In genomic region chr11:96995836-96996772, GRCm38 (mm10) we compare ENCODE assay signal across 21 mouse cellular contexts. TPM values are rescaled to one million over a fixed set of nuclear protein-coding genes. Genes with fewer than 3 reads are reported as not detected.
A peak's percentile ranks its signal among the peaks of the same experiment; 100 is the strongest.
DNase-seq lines count a peak whose midpoint lies in the region; ATAC-seq lines count a peak whose summit lies in the region.
"Had no signal": no experiment of that assay in that cellular context is flagged by ENCODE, and none has a peak within 500 bp of the region (broad histone marks: within the 10 kb centered on the region; RNA-seq: fewer than 3 reads in every experiment).

No protein-coding gene starts in this region.

- H3K36me3 ChIP-seq in forebrain, embryonic 15.5 days: no peaks in the 10 kb centered on the region
- no peaks in the 10 kb centered on the region for H3K36me3 ChIP-seq in forebrain, embryonic 12.5 days (replicated peaks)
- H3K36me3 ChIP-seq: embryonic facial prominence, embryonic 12.5 days; heart, embryonic 15.5 days; limb, embryonic 13.5 days had no signal

- no peak overlapping the region for H3K4me3 ChIP-seq in forebrain, embryonic 15.5 days
- no peak overlapping the region for H3K4me3 ChIP-seq in forebrain, embryonic 12.5 days (replicated peaks)

- H3K9ac ChIP-seq in forebrain, embryonic 15.5 days (replicated peaks): no peak overlapping the region
- H3K9ac ChIP-seq in forebrain, embryonic 12.5 days: no peak overlapping the region

- H3K4me1 ChIP-seq in forebrain, embryonic 15.5 days: peaks cover 17% of the 10 kb centered on the region
- peaks cover 32% of the 10 kb centered on the region for H3K4me1 ChIP-seq in forebrain, embryonic 12.5 days

- peak overlapping the region; percentile 64; the same call in 1 of the 2 replicates for H3K4me2 ChIP-seq in forebrain, embryonic 15.5 days (replicated peaks)
- no peak overlapping the region for H3K4me2 ChIP-seq in forebrain, embryonic 12.5 days

- no peak overlapping the region for H3K27ac ChIP-seq in forebrain, embryonic 15.5 days (replicated peaks)
- no peak overlapping the region for H3K27ac ChIP-seq in forebrain, embryonic 12.5 days
- H3K27ac ChIP-seq: embryonic facial prominence, embryonic 12.5 days; heart, embryonic 15.5 days; limb, embryonic 13.5 days; stomach, postnatal 0 days had no signal

- no peaks in the 10 kb centered on the region for H3K27me3 ChIP-seq in forebrain, embryonic 15.5 days
- peaks cover 65% of the 10 kb centered on the region for H3K27me3 ChIP-seq in forebrain, embryonic 12.5 days

- DNase-seq in 416B (ENCODE audit: low read depth): peak; percentile 20
- peak; percentile 89 for DNase-seq in T-cell, adult 2 months (ENCODE audit: low spot score)
- DNase-seq in spleen, postnatal 36 days (ENCODE audit: low spot score in 2 of 2): peak; percentile 72 to 73
- no peak for DNase-seq in gastrocnemius, postnatal 14 days
- no peak for DNase-seq in left cerebral cortex, adult 9 months (ENCODE audit: low spot score in 2 of 2)
- no peak for DNase-seq in cerebellum, postnatal 36 days
- DNase-seq: adrenal gland, adult 2 months; cerebellum, postnatal 14 days; gastrocnemius, adult 2 months; kidney, postnatal 14 days; lung, embryonic 14.5 days; right cerebral cortex, postnatal 14 days had no signal

- H3K9me3 ChIP-seq in forebrain, embryonic 15.5 days: no peaks in the 10 kb centered on the region
- no peaks in the 10 kb centered on the region for H3K9me3 ChIP-seq in forebrain, embryonic 12.5 days
- H3K9me3 ChIP-seq: embryonic facial prominence, embryonic 12.5 days; heart, embryonic 15.5 days; limb, embryonic 13.5 days had no signal

- no peak for ATAC-seq in forebrain, embryonic 15.5 days (replicated peaks)
- ATAC-seq in forebrain, embryonic 12.5 days (ENCODE audit: low FRiP score): no peak
- ATAC-seq: Patski had no signal

- WGBS in forebrain, embryonic 15.5 days: 77% methylated on average over 15 of the region's 15 CpGs
- WGBS in forebrain, embryonic 12.5 days: 77% methylated on average over 15 of the region's 15 CpGs

- intact Hi-C loops in gastrocnemius, postnatal 14 days (cut with DNase I; ENCODE audit: low total_unique reads): no loop called here

RNA-seq across cellular contexts. Expression of gene Sp2, which starts 13.3 kb away (rescaled TPM):
- 14.9 and 16.1 TPM in 2 replicates for polyA plus RNA-seq in forebrain, embryonic 15.5 days (2015; fragmentation: Nextera tagmentation; extraction: Ambion mirVana)
- polyA plus RNA-seq in forebrain, embryonic 12.5 days (2016; fragmentation: Nextera tagmentation; extraction: Ambion mirVana): 23.1 and 27.2 TPM in 2 replicates
- total RNA-seq in gastrocnemius, postnatal 14 days (2021): 10 to 100 TPM; 13.1 to 13.6 TPM

RNA-seq across cellular contexts. Expression of gene Sp6, which starts 17.1 kb away (rescaled TPM):
- 0.10 and 0.43 TPM in 2 replicates for polyA plus RNA-seq in forebrain, embryonic 15.5 days (2015; fragmentation: Nextera tagmentation; extraction: Ambion mirVana)
- 0.26 and 0.51 TPM in 2 replicates for polyA plus RNA-seq in forebrain, embryonic 12.5 days (2016; fragmentation: Nextera tagmentation; extraction: Ambion mirVana)
- under 1 TPM; 0.10 to 0.11 TPM for total RNA-seq in gastrocnemius, postnatal 14 days (2021)
- polyA plus RNA-seq: intestine, embryonic 16.5 days had no signal

RNA-seq across cellular contexts. Expression of gene Scrn2, which starts 33.6 kb away (rescaled TPM):
- polyA plus RNA-seq in forebrain, embryonic 15.5 days (2015; fragmentation: Nextera tagmentation; extraction: Ambion mirVana): 16.0 and 17.2 TPM in 2 replicates
- polyA plus RNA-seq in forebrain, embryonic 12.5 days (2016; fragmentation: Nextera tagmentation; extraction: Ambion mirVana): 26.0 and 28.0 TPM in 2 replicates
- total RNA-seq in gastrocnemius, postnatal 14 days (2021): 10 to 100 TPM in 1 of 2 experiments, 1 to 10 TPM in 1; 8.9 to 10.4 TPM

RNA-seq across cellular contexts. Expression of gene Lrrc46, which starts 45.1 kb away (rescaled TPM):
- polyA plus RNA-seq in forebrain, embryonic 15.5 days (2015; fragmentation: Nextera tagmentation; extraction: Ambion mirVana): 2.9 and 4.6 TPM in 2 replicates
- 2.3 and 3.2 TPM in 2 replicates for polyA plus RNA-seq in forebrain, embryonic 12.5 days (2016; fragmentation: Nextera tagmentation; extraction: Ambion mirVana)
- not detected for total RNA-seq in gastrocnemius, postnatal 14 days (2021)
- total RNA-seq: gastrocnemius, adult 2 months; megakaryocyte-erythroid progenitor cell, adult 5-6 weeks had no signal

RNA-seq across cellular contexts. Expression of gene Mrpl10, which starts 45.3 kb away (rescaled TPM):
- 57.0 and 58.4 TPM in 2 replicates for polyA plus RNA-seq in forebrain, embryonic 15.5 days (2015; fragmentation: Nextera tagmentation; extraction: Ambion mirVana)
- 64.0 and 65.8 TPM in 2 replicates for polyA plus RNA-seq in forebrain, embryonic 12.5 days (2016; fragmentation: Nextera tagmentation; extraction: Ambion mirVana)
- 10 to 100 TPM; 39.8 to 44.0 TPM for total RNA-seq in gastrocnemius, postnatal 14 days (2021)

Comparison
In these comparisons a context has a peak if more than half of its experiments do, and no peak if none do; other contexts are left out.
1. DNase-seq: peak in 416B (single experiment), T-cell, adult 2 months (single experiment) and spleen, postnatal 36 days (2 of 2); none in gastrocnemius, postnatal 14 days (single experiment), left cerebral cortex, adult 9 months (0 of 2) and cerebellum, postnatal 36 days (0 of 2).